Mouse (Mus musculus): ENCODE results near the gene Pnp2.

The Pnp2 gene

DNA sequence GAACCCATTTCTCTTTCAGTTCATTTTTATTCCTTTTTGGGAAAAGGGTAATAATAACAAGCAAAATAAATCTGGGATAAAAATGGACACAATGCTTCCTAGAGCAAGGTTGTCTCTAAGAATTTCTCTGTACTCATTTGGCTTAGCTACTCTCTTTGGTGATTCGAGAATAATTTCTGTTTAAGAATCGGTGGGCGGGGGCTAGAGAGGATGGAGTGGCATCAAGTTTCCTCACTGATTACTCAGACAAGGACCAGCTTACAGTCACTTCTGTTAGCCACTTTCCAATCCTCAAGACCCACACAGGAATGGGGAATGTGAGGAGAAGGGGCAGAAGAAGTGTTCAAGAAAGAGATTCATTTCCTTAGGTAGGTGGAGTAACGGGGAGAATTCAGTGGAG lies 53.0 kb downstream of the Pnp2 start:
- no peak for DNase-seq (ENCODE audit: low spot score)

DNA sequence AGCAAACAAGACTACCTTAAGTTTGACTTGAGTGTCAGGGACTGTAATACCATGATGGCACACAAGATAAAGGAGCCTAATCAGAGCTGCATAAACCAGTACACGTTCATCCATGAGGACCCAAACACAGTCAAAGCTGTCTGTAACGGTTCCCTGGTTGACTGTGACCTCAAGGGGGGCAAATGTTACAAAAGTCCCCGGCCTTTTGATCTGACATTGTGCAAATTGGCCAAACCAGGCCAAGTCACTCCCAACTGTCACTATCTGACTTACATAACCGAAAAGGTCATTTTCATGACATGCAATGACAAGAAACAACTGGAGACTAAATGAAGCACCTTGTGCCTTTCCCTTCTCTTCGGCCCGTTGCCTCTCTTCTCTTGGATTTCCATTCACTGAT lies 53.8 kb downstream of the Pnp2 start:
- DNase-seq (ENCODE audit: low spot score) = no peak
